Mouse (Mus musculus) embryonic fibroblast, embryonic 13.5 days (primary cell): ENCODE data around the gene Hnrnpa3. TPM values are rescaled to one million over a fixed set of nuclear protein-coding genes. Genes with fewer than 3 reads are reported as not detected.

ENCODE experiments used
- H3K27ac ChIP-seq: 2 replicates; pipeline ENCODE4 v1.5.1; 2012; ENCODE audit warnings: low read length, control low read depth, inconsistent platforms; ENCODE audit not compliant: insufficient read depth
- H3K4me1 ChIP-seq: 2 replicates; pipeline ENCODE4 v1.6.1; 2011; ENCODE audit warnings: low read length; ENCODE audit not compliant: control insufficient read depth, insufficient read depth
- H3K4me3 ChIP-seq: 2 replicates; pipeline ENCODE4 v1.5.1; 2011; ENCODE audit warnings: mild to moderate bottlenecking, control low read depth, low read length; ENCODE audit not compliant: insufficient read depth
- CTCF ChIP-seq: IDR thresholded peaks from 2 replicates; pipeline ENCODE4 v1.5.1; 2011; ENCODE audit warnings: mild to moderate bottlenecking, control low read depth, low read length, moderate library complexity, borderline replicate concordance; ENCODE audit not compliant: insufficient read depth
- POLR2A ChIP-seq: IDR thresholded peaks from 2 replicates; pipeline ENCODE4 v1.6.1; 2011; ENCODE audit warnings: low read depth, mild to moderate bottlenecking, control low read depth, low read length, moderate library complexity
- polyA plus RNA-seq: library from polyadenylated mRNA; stranded (reverse); fragments of >200 nt; gene quantifications from 2 replicates; pipeline ENCODE4 v1.2.4, GENCODE M21; 2011; ENCODE audit warnings: low read depth; ENCODE audit not compliant: missing spikeins, insufficient read length

Hnrnpa3 gene
- polyA plus RNA-seq, 1 experiment, result 279 TPM

DNA sequence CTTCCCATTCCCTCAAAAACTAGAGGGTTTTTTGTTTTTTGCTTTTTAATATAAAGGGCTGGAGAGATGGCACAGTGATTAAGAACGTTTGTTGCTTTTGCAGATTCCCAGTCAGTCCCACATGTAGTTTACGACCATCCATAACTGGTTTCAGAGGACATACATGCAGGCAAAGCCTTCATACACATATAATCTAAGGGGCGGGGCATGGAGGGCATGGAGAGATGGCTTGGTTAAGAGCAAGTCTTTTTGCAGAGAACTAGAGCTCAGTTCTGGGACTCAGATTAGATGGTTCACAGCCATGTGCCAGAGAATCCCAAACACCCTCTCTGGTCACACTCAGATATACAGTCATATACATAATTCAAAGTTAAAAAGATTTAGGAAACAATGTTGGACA lies 13.5 kb downstream of the Hnrnpa3 start:
- no peak overlapping the region for H3K27ac ChIP-seq
- no peak overlapping the region for H3K4me3 ChIP-seq
- no peak for TF ChIP-seq CTCF
- TF ChIP-seq POLR2A, result no peak
- no peaks in the 10 kb centered on the region for H3K4me1 ChIP-seq

DNA sequence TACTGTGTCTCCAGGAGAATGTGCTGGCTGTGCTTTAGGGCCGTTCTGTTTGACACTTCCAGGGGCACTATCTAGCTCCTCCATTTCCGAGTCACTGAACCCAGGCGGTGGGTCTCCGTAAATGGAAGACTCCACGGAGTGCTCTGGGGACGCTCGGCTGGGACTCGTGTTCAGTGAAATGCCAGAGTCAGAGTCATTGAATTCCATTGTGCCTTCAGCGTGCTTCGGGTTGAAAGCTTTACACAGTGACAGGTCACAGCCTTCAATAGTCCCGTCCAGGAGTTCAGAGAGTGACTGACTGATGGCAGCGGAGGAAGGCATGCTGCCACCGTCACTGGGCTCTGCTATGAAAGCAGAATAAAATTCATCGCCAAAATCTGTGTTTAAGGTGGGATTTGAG lies 17.5 kb downstream of the Hnrnpa3 start:
- no peak overlapping the region for H3K4me3 ChIP-seq
- no peak overlapping the region for H3K27ac ChIP-seq
- TF ChIP-seq POLR2A, result no peak
- no peak for TF ChIP-seq CTCF
- peaks cover 6% of the 10 kb centered on the region; the same call in 1 of the 2 replicates for H3K4me1 ChIP-seq

DNA sequence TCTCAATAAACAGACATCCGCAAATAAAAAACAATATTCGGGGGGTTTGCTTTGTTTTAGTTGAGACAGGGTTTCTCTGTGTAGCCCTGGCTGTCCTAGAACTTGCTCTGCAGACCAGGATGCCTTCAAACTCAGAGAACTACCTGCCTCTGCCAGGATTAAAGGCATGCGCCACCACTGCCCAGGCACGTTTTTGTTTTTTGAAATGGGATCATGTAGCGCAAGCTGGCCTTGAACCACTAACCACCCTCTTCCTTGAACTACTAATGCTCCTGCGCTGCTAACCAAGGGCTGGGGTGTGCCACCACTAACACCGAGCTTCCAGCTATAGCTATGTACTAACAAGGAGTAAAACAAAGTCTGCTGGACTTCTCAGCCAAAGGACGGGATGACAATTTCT lies 20.9 kb downstream of the Hnrnpa3 start:
- Histone ChIP-seq H3K4me3 (no peak overlapping the region), H3K4me1 (peaks cover 16% of the 10 kb centered on the region; the same call in 1 of the 2 replicates), H3K27ac (no peak overlapping the region)
- TF ChIP-seq POLR2A (no peak), CTCF (no peak)

DNA sequence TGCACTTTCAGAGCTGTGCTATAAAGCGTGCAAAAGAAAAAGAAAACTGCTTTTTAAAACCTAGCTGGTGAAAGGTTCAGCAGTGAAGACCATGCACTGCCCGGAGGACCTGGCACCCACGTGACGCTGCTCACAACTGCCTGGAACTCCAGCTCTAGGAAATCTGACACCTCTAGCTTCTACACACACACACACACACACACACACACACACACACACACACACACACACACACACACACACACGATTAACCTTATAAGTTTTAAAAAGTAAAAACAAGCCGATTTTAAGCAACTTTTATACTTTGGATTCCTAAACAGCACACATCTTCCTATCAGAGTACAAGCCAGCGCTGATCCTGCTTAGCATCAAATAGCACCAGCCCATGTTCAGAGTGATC lies 22.4 kb downstream of the Hnrnpa3 start:
- Histone ChIP-seq H3K27ac (peak overlapping the region; percentile 47; the same call in 1 of the 2 replicates), H3K4me1 (peaks cover 20% of the 10 kb centered on the region), H3K4me3 (no peak overlapping the region)
- no peak for TF ChIP-seq POLR2A
- TF ChIP-seq CTCF, result no peak

DNA sequence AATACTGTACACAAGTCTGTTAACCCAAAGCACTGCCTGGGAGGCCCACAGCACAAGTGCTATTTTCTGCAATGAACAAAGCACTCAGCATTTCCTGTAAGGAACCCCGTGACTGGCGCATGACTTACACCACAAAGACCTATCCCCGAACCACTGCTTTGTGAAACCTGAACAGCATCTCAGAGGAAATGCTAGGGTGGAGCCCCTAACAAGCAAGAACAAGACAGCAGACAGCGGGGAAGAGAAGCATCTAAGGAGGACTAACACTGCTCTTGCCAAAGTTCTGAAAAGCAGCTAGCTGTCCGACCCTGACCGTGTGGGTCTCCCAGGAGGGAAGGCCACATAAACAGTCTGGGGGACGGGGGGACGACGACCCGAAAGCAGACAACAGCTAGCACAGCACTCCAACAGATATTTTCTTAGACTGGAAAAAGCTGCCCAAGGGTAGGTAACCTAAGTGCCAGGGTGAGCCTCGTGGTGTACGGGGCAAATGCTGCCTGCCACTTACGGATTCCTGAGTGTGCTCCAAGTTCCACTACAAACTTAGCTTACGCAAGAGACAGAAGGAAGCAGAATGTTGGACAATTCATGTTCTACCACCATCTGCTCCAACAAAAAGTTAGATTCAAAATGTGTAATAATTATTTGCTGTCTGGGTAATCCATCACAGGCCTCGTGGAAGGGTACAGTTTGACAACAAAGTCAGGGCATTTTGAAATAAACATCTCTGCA lies 24.1 kb downstream of the Hnrnpa3 start:
- Histone ChIP-seq H3K4me3 (no peak overlapping the region), H3K4me1 (peaks cover 20% of the 10 kb centered on the region), H3K27ac (peak overlapping the region; percentile 48)
- no peak for TF ChIP-seq POLR2A
- no peak for TF ChIP-seq CTCF

DNA sequence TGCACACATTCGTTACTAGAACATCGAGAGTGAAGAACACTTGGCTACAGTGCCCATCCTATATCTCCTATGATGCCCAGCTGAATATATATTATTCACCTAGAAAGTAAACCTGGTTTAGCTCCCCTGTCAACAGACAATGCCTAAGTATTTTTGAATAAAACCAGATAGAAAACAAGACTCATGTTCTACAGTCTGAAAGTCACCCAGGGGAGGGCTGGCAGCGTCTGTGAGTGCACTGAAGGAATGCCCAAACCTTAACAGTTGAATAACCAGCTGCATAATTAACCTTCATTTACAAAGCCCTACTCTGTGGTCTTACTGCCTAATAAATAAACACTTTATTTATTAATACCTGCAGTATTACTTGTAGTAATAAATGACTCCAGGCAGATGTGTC lies 25.5 kb downstream of the Hnrnpa3 start:
- H3K27ac ChIP-seq, result peak overlapping the region; percentile 77
- H3K4me1 ChIP-seq, result peaks cover 25% of the 10 kb centered on the region
- TF ChIP-seq POLR2A (no peak), CTCF (no peak)
- H3K4me3 ChIP-seq, result no peak overlapping the region

DNA sequence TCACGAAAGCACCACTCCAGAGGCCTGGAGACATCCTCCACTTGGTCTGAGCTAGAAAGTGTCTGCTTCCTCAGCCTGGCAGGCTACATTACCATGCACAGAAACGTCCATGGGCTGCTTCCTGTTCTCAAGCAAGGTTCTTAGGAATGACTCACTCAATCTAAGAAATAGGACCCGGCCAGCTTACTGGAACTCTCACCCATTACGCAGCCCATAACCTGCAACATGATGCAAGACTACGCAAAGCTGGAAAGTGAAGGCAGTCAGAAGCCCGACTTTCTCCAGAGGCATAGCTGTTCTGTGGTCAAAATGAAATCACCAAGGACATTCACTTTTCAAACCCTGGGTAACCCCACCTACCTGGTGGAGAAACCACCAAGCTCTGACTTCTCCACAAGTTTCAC lies 26.4 kb downstream of the Hnrnpa3 start:
- Histone ChIP-seq H3K4me3 (no peak overlapping the region), H3K27ac (peak overlapping the region; percentile 97), H3K4me1 (peaks cover 26% of the 10 kb centered on the region)
- TF ChIP-seq CTCF (no peak), POLR2A (no peak)

DNA sequence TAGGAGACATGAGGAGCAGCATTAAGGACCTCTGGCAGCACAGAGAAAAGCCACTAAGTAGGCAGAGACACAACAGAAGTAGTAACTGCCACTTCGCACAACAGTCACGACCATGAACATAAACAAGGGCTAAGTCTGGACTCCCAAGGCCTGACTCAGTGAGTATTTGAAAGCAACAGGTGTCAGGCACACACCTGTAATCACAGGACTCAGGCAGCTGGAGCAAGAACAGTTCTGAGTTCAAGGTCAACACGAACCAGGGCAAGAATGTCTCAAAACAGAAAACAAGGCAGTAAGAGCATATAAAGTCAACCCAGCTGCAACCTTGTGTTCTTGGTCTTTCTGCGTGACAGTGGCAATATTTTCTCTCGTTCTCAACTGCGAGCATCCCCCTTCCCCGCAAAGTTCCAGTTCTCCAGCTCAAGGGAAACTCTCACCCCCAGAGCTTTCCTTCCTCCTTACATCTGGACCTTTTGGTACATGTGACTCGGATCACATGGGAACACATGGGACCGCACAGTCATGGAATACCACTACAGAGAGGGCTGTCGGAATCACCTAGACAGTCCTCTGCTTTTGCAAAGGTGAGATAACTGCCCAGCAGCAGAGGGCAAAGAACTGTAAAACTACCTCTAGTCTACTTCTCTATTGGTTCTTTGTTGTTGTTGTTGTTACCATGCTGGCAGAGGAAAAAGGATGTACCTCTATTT lies 28.1 kb downstream of the Hnrnpa3 start:
- H3K4me1 ChIP-seq, result peaks cover 20% of the 10 kb centered on the region
- H3K4me3 ChIP-seq, result no peak overlapping the region
- TF ChIP-seq CTCF (no peak), POLR2A (no peak)
- no peak overlapping the region; the same call in 1 of the 2 replicates for H3K27ac ChIP-seq

DNA sequence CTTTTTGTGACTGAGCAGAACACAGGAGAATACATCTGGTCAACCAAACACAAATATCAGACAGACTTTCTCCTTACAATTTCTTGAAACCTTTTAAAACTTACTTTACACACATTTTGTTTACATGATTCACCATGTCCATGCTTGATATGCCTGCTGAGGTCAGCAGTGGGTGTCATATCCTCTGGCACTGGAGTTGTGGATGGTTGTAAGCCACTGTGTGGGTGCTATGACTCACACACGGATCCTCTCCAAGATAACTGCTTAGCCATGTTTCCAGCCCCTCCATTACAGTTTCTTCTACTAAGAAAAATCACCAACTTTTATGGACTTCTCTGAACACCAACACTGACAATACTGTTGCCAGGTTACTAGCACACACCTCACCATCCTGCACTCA lies 29.8 kb downstream of the Hnrnpa3 start:
- no peak overlapping the region for H3K4me3 ChIP-seq
- TF ChIP-seq POLR2A (no peak), CTCF (no peak)

DNA sequence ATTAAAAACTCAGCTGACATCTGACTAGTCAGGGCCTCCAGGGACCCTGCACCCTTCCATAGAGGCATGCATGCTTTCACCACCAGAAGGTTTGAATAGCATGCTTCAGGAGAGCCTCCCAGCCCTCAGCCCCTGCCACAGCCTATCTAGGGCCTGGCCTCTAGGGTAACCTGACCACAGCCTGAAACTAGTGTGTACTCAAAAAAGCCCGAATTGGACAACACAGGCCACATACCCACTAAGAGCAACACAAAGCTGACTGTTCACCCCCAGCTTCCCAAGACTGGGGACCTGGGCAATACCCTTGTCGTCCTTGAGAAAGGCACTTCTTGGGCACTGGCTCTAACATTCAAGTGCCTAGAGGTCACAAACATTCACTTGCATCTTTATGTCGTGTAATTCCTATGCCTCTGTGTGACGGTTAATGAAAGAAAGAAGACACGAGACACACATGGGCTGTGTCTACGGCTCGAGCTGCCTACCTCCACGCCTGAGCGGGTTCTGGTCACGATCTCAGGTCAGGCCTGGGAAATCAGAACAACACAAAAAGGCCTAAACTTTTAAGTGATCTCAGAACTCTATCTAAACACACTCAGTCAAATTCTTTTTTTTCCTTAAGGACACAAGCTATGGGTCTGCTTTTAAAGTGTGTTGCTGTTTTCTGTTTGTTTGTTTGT lies 30.6 kb downstream of the Hnrnpa3 start:
- no peak overlapping the region for H3K4me3 ChIP-seq
- TF ChIP-seq POLR2A (no peak), CTCF (no peak)
- 0 out of 2 replicates have a peak overlapping the region, but pooled peaks have one; percentile 5 for H3K27ac ChIP-seq
- peaks cover 19% of the 10 kb centered on the region for H3K4me1 ChIP-seq

More for the DNA sequence above, 29.8 kb downstream of the Hnrnpa3 start:
- H3K27ac ChIP-seq, result peak overlapping the region; percentile 28; the same call in 1 of the 2 replicates
- H3K4me1 ChIP-seq, result peaks cover 20% of the 10 kb centered on the region
